Mouse (Mus musculus) layer of hippocampus, postnatal 25 days (tissue): ENCODE data around the gene Skint4. TPM values are rescaled to one million over a fixed set of nuclear protein-coding genes. Genes with fewer than 3 reads are reported as not detected.

ENCODE experiments used
- DNase-seq, 2 experiments: peaks; one replicate each; pipeline ENCODE4 v3.0.0; 2022; ENCODE audit warnings: mixed read lengths in 2 of 2, low spot score in 1 of 2; ENCODE audit errors: extremely low spot score in 1 of 2
- total RNA-seq, 2 experiments: library from RNA; stranded (reverse); gene quantifications; 2 replicates each; pipeline ENCODE4 v1.2.3; 2021

Gene Skint4
- total RNA-seq: not detected

DNA sequence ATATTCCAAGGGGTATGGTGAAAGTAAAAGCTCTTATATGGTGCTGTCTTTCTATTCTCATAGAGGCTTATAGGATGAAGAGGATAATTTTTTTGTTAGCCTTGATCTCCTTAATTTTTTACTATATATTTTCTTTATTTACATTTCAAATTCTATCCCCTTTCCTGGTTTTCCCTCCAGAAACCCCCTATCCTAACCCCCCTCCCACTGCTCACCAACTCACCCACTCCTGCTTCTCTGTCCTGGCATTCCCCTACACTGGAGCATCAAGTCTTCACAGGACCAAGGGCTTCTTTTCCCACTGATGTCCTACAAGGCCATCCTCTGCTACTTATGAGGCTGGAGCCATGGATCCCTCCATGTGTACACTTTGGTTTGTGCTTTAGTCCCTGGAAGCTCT is at the start of gene Skint4:
TSS of gene Skint4 (plus strand) at position 301 of the 400 bp plus-strand sequence.
- DNase-seq: no peak

Other genes starting within 250 kb of the Skint4 start
- gene Slc5a9, start 169.1 kb upstream of the Skint4 start, total RNA-seq: not detected
- not detected for gene Skint8, start 152.6 kb upstream of the Skint4 start, total RNA-seq
- under 1 TPM; 0.33 to 0.44 TPM for gene Skint7, start 99.1 kb upstream of the Skint4 start, total RNA-seq
- not detected for gene Skint1, start 65.7 kb upstream of the Skint4 start, total RNA-seq
- not detected for gene Skint3, start 160.2 kb downstream of the Skint4 start, total RNA-seq